Mouse (Mus musculus) limb, embryonic 14.5 days (tissue): ENCODE results near the gene Fat2. TPM values are rescaled to one million over a fixed set of nuclear protein-coding genes. Genes with fewer than 3 reads are reported as not detected.

Source experiments
- ATAC-seq: fragments of 200-750 bp; cut with Nextera tagmentation; 2 replicates; pipeline ENCODE4 v1.8.0; 2017; ENCODE audit warnings: low read depth, moderate number of reproducible peaks, moderate TSS enrichment; ENCODE audit not compliant: low FRiP score
- DNase-seq: peaks from one replicate; pipeline ENCODE4 v3.0.0-alpha.2; 2015; ENCODE audit warnings: low spot score
- H3K27ac ChIP-seq: fragments of 300-500 bp; sonication (generic); replicated peaks from 2 replicates; pipeline ENCODE4 v1.5.1; 2014; ENCODE audit warnings: low read depth, mild to moderate bottlenecking, low read length, moderate library complexity, mixed read lengths
- H3K27me3 ChIP-seq: fragments of 300-500 bp; sonication (generic); 2 replicates; pipeline ENCODE4 v1.6.1; 2014; ENCODE audit warnings: low read length, mixed read lengths; ENCODE audit not compliant: control insufficient read depth, insufficient read depth
- H3K36me3 ChIP-seq: fragments of 300-500 bp; sonication (generic); 2 replicates; pipeline ENCODE4 v1.6.1; 2014; ENCODE audit warnings: mild to moderate bottlenecking, low read length, moderate library complexity, mixed read lengths; ENCODE audit not compliant: control insufficient read depth, insufficient read depth
- H3K4me1 ChIP-seq: fragments of 300-500 bp; sonication (generic); 2 replicates; pipeline ENCODE4 v1.6.1; 2014; ENCODE audit warnings: antibody characterized with exemption, low read length, mixed read lengths; ENCODE audit not compliant: control insufficient read depth, insufficient read depth
- H3K4me2 ChIP-seq: fragments of 300-500 bp; sonication (generic); replicated peaks from 2 replicates; pipeline ENCODE4 v1.6.1; 2014; ENCODE audit warnings: low read depth, mild to moderate bottlenecking, low read length, moderate library complexity; ENCODE audit not compliant: severe bottlenecking
- H3K4me3 ChIP-seq: fragments of 300-500 bp; sonication (generic); replicated peaks from 2 replicates; pipeline ENCODE4 v1.5.1; 2014; ENCODE audit warnings: low read length
- H3K9ac ChIP-seq: fragments of 300-500 bp; sonication (generic); 2 replicates; pipeline ENCODE4 v1.6.1; 2014; ENCODE audit warnings: mild to moderate bottlenecking, low read depth, low read length, moderate library complexity; ENCODE audit not compliant: severe bottlenecking
- H3K9me3 ChIP-seq: fragments of 300-500 bp; sonication (generic); 2 replicates; pipeline ENCODE4 v1.6.1; 2016; ENCODE audit warnings: low read length; ENCODE audit not compliant: control insufficient read depth
- POLR2A ChIP-seq: fragments of 200-500 bp; IDR thresholded peaks from 2 replicates; pipeline ENCODE4 v1.8.0; 2012; ENCODE audit warnings: inconsistent platforms, mild to moderate bottlenecking, moderate library complexity, borderline replicate concordance; ENCODE audit not compliant: insufficient read depth, insufficient read length; ENCODE audit errors: extremely low read depth
- WGBS: fragments of 180-500 bp; shearing (Covaris S2); extraction: QIAGEN DNeasy Blood & Tissue Kit; methylation state at CpG from one replicate; pipeline ENCODE4 v1.1.7; 2014; 5-methylcytosine and 5-hydroxymethylcytosine counted together
- polyA plus RNA-seq, 2 experiments: library from polyadenylated mRNA; depleted of rRNA in 1 of 2; stranded (reverse) in 1 of 2; unstranded in 1 of 2; fragments of >200 nt; fragmentation: Nextera tagmentation in 1 of 2; extraction: Ambion mirVana in 1 of 2; gene quantifications; 2 replicates each; pipeline versions ENCODE4 v1.2.1 to v1.2.3; 2012 to 2014

Gene Fat2
- polyA plus RNA-seq, 2 experiments = 1.3 to 1.4 TPM

GRCm38 (mm10) chr11:55214978-55215377, 121.4 kb downstream of the Fat2 start:
- DNase-seq = no peak
- Histone ChIP-seq H3K36me3 (0 out of 2 replicates have a peak, but pooled peaks cover 4% of the 10 kb centered on the region), H3K27ac (no peak overlapping the region), H3K9me3 (no peaks in the 10 kb centered on the region), H3K4me1 (0 out of 2 replicates have a peak, but pooled peaks cover 2% of the 10 kb centered on the region), H3K27me3 (no peaks in the 10 kb centered on the region), H3K4me3 (no peak overlapping the region), H3K9ac (no peak overlapping the region), H3K4me2 (no peak overlapping the region)
- ATAC-seq = no peak
- no peak for TF ChIP-seq POLR2A
- WGBS = 81% methylated on average over 3 of the region's 3 CpGs

GRCm38 (mm10) chr11:55214161-55214560, 122.2 kb downstream of the Fat2 start:
- Histone ChIP-seq H3K9me3 (no peaks in the 10 kb centered on the region), H3K36me3 (0 out of 2 replicates have a peak, but pooled peaks cover 3% of the 10 kb centered on the region), H3K4me2 (no peak overlapping the region), H3K9ac (no peak overlapping the region), H3K4me3 (no peak overlapping the region), H3K27me3 (no peaks in the 10 kb centered on the region), H3K27ac (no peak overlapping the region), H3K4me1 (peaks cover 10% of the 10 kb centered on the region; the same call in 1 of the 2 replicates)
- ATAC-seq = no peak
- DNase-seq = no peak
- WGBS = 82% methylated on average over 5 of the region's 5 CpGs
- no peak for TF ChIP-seq POLR2A

GRCm38 (mm10) chr11:55213518-55213917, 122.8 kb downstream of the Fat2 start:
- no peaks in the 10 kb centered on the region for H3K36me3 ChIP-seq
- ATAC-seq = no peak
- WGBS = 84% methylated on average over 4 of the region's 4 CpGs
- peaks cover 13% of the 10 kb centered on the region; the same call in 1 of the 2 replicates for H3K4me1 ChIP-seq
- no peaks in the 10 kb centered on the region for H3K9me3 ChIP-seq
- H3K27me3 ChIP-seq = no peaks in the 10 kb centered on the region
- H3K27ac ChIP-seq = no peak overlapping the region
- TF ChIP-seq POLR2A = no peak
- no peak overlapping the region for H3K4me3 ChIP-seq
- no peak overlapping the region for H3K4me2 ChIP-seq
- no peak overlapping the region for H3K9ac ChIP-seq
- DNase-seq = no peak

GRCm38 (mm10) chr11:55209626-55210353, 126.6 kb downstream of the Fat2 start:
- DNase-seq (no peak), ATAC-seq (no peak)
- H3K4me3 ChIP-seq = no peak overlapping the region
- WGBS = 79% methylated on average over 6 of the region's 6 CpGs
- H3K4me2 ChIP-seq = no peak overlapping the region
- H3K9me3 ChIP-seq = no peaks in the 10 kb centered on the region
- H3K9ac ChIP-seq = no peak overlapping the region
- peaks cover 13% of the 10 kb centered on the region; the same call in 1 of the 2 replicates for H3K4me1 ChIP-seq
- no peak for TF ChIP-seq POLR2A
- H3K36me3 ChIP-seq = no peaks in the 10 kb centered on the region
- H3K27me3 ChIP-seq = no peaks in the 10 kb centered on the region
- no peak overlapping the region for H3K27ac ChIP-seq

GRCm38 (mm10) chr11:55209032-55209431, 127.3 kb downstream of the Fat2 start:
- 63% methylated on average over 2 of the region's 2 CpGs for WGBS
- no peak for TF ChIP-seq POLR2A
- Histone ChIP-seq H3K4me1 (peaks cover 13% of the 10 kb centered on the region; the same call in 1 of the 2 replicates), H3K4me3 (no peak overlapping the region), H3K27me3 (no peaks in the 10 kb centered on the region), H3K9me3 (no peaks in the 10 kb centered on the region), H3K36me3 (no peaks in the 10 kb centered on the region), H3K4me2 (no peak overlapping the region), H3K27ac (no peak overlapping the region), H3K9ac (no peak overlapping the region)
- DNase-seq (no peak), ATAC-seq (no peak)
